In genomic region chr2:9878564-9879081, GRCm38 (mm10) we compare ENCODE assay signal across 8 mouse cellular contexts. TPM values are rescaled to one million over a fixed set of nuclear protein-coding genes. Genes with fewer than 3 reads are reported as not detected.
DNase-seq lines count a peak whose midpoint lies in the region; ATAC-seq and TF ChIP-seq lines count a peak whose summit lies in the region.

No protein-coding gene starts in this region.

- no peaks in the 10 kb centered on the region for H3K36me3 ChIP-seq in C2C12 (ENCODE audit: control insufficient read depth, insufficient read depth)
- H3K36me3 ChIP-seq in lung, embryonic 15.5 days: no peaks in the 10 kb centered on the region

- no peaks in the 10 kb centered on the region for H3K79me3 ChIP-seq in C2C12 (ENCODE audit: low read depth)

- H3K9me3 ChIP-seq in lung, embryonic 15.5 days: no peaks in the 10 kb centered on the region

- peaks cover 11% of the 10 kb centered on the region for H3K79me2 ChIP-seq in C2C12 (ENCODE audit: control insufficient read depth, insufficient read depth)

- H3K4me3 ChIP-seq in C2C12 (ENCODE audit: insufficient read depth, poor library complexity, severe bottlenecking): peak overlapping the region; percentile 38
- peak overlapping the region; percentile 55 for H3K4me3 ChIP-seq in lung, embryonic 15.5 days

- H3K4me1 ChIP-seq in lung, embryonic 15.5 days: peaks cover 59% of the 10 kb centered on the region

- no peaks in the 10 kb centered on the region for H3K27me3 ChIP-seq in C2C12 (ENCODE audit: control insufficient read depth, insufficient read depth, insufficient read length)
- H3K27me3 ChIP-seq in lung, embryonic 15.5 days: peaks cover 88% of the 10 kb centered on the region

- peak overlapping the region; percentile 37; the same call in 1 of the 2 replicates for H3K9ac ChIP-seq in lung, embryonic 15.5 days

- no peak for TF ChIP-seq CTCF in C2C12 (IDR thresholded peaks at IDR 0.05; ENCODE audit: control insufficient read depth, insufficient read depth, insufficient read length)

- peak; percentile 28 for ATAC-seq in granulocyte monocyte progenitor cell, adult 5-6 weeks (replicated peaks; ENCODE audit: poor library complexity, severe bottlenecking)
- peak; percentile 13; the same call in 1 of the 2 replicates for ATAC-seq in lung, embryonic 15.5 days (ENCODE audit: borderline replicate concordance, extremely low read depth, low FRiP score, low TSS enrichment)

- peak overlapping the region; percentile 34; the same call in 1 of the 2 replicates for H3K27ac ChIP-seq in lung, embryonic 15.5 days

- H3ac ChIP-seq in C2C12 (ENCODE audit: control insufficient read depth, insufficient read length, low read depth): peak overlapping the region; percentile 46

- 0% methylated on average over 23 of the region's 33 CpGs for WGBS in lung, embryonic 15.5 days

- peak; percentile 76 for DNase-seq in T-cell, adult 2 months (ENCODE audit: low spot score)
- DNase-seq in kidney, adult 11 months: peak; percentile 57
- DNase-seq in retina, postnatal 1 day: peak; percentile 63
- no peak for DNase-seq in frontal cortex, postnatal 36 days (ENCODE audit: low spot score in 2 of 2)
- DNase-seq in right cerebral cortex, adult 2 months (ENCODE audit: low spot score in 2 of 2): no peak

- peak overlapping the region; percentile 99 for H3K4me2 ChIP-seq in lung, embryonic 15.5 days

TF ChIP-seq in C2C12, 6 proteins besides CTCF, POLR2A, EP300 and RAD21:
- TF ChIP-seq MAX (IDR thresholded peaks at IDR 0.05) (peak; percentile 42), CEBPB (IDR thresholded peaks at IDR 0.05; ENCODE audit: low read depth) (no peak), MYOG (IDR thresholded peaks at IDR 0.05; ENCODE audit: control insufficient read depth, extremely low read depth, insufficient read length) (no peak), FOSL1 (IDR thresholded peaks at IDR 0.05; ENCODE audit: insufficient read depth, low read length, poor library complexity, severe bottlenecking) (no peak), USF1 (IDR thresholded peaks at IDR 0.05; ENCODE audit: low read depth) (no peak), MYOD1 (IDR thresholded peaks at IDR 0.05; ENCODE audit: control insufficient read depth, insufficient read length, low read depth) (peak; percentile 27)

RNA-seq across cellular contexts. Expression of gene 4930412O13Rik, which starts 2.4 kb away (rescaled TPM):
- not detected for polyA plus RNA-seq in C2C12 (2012; fragmentation: generic; extraction: Trizol)
- not detected in 2 replicates for total RNA-seq in granulocyte monocyte progenitor cell, adult 5-6 weeks (2014; fragmentation: Nextera tagmentation)
- not detected in 2 replicates for total RNA-seq in granulocyte monocyte progenitor cell, adult 5-6 weeks (2017)
- polyA plus RNA-seq in lung, embryonic 15.5 days (2015; fragmentation: Nextera tagmentation; extraction: Ambion mirVana): not detected in 2 replicates

RNA-seq across cellular contexts. Expression of gene 9230102O04Rik, which starts 10.7 kb away (rescaled TPM):
- polyA plus RNA-seq in C2C12 (2012; fragmentation: generic; extraction: Trizol): not detected
- total RNA-seq in granulocyte monocyte progenitor cell, adult 5-6 weeks (2014; fragmentation: Nextera tagmentation): not detected in 2 replicates
- total RNA-seq in granulocyte monocyte progenitor cell, adult 5-6 weeks (2017): not detected in 2 replicates
- not detected in 2 replicates for polyA plus RNA-seq in lung, embryonic 15.5 days (2015; fragmentation: Nextera tagmentation; extraction: Ambion mirVana)

RNA-seq across cellular contexts. Expression of gene Gata3, which starts 11.2 kb away (rescaled TPM):
- polyA plus RNA-seq in C2C12 (2012; fragmentation: generic; extraction: Trizol): 4.0 TPM
- total RNA-seq in granulocyte monocyte progenitor cell, adult 5-6 weeks (2014; fragmentation: Nextera tagmentation): 17.0 TPM in 1 of 2 replicates, not detected in the other
- total RNA-seq in granulocyte monocyte progenitor cell, adult 5-6 weeks (2017): not detected in 2 replicates
- polyA plus RNA-seq in lung, embryonic 15.5 days (2015; fragmentation: Nextera tagmentation; extraction: Ambion mirVana): 3.2 and 5.7 TPM in 2 replicates

Comparison
In these comparisons a context has a peak if more than half of its experiments do, and no peak if none do; other contexts are left out.
1. DNase-seq: peak in T-cell, adult 2 months (single experiment), kidney, adult 11 months (single experiment) and retina, postnatal 1 day (single experiment); none in frontal cortex, postnatal 36 days (0 of 2) and right cerebral cortex, adult 2 months (0 of 2).